Mouse (Mus musculus) left cerebral cortex, adult 11 months (tissue): ENCODE results near the gene Tenm1.

Experiments used
- DNase-seq: peaks from one replicate; pipeline ENCODE4 v3.0.0; 2022; ENCODE audit warnings: low spot score

The Tenm1 gene

DNA sequence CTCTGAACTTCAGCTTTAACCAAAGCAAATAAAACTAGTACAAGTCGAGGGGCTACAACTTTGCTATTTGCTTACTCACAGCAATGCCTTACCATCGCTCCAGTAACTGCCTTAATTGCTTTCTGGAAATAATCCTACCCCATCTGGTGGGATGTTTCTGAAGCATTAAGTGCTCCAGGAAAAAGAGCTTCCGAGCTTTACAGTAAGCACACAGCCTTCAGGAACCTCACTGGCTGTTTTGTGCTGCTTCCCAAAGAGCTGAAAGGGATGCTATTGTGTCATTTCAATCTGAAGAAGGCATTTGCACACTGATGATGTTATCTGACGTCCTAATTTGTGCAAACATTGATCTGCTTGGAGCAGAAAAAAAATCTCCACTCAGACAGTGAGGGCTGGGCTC, 647.4 kb downstream of the Tenm1 start:
- DNase-seq, result no peak

DNA sequence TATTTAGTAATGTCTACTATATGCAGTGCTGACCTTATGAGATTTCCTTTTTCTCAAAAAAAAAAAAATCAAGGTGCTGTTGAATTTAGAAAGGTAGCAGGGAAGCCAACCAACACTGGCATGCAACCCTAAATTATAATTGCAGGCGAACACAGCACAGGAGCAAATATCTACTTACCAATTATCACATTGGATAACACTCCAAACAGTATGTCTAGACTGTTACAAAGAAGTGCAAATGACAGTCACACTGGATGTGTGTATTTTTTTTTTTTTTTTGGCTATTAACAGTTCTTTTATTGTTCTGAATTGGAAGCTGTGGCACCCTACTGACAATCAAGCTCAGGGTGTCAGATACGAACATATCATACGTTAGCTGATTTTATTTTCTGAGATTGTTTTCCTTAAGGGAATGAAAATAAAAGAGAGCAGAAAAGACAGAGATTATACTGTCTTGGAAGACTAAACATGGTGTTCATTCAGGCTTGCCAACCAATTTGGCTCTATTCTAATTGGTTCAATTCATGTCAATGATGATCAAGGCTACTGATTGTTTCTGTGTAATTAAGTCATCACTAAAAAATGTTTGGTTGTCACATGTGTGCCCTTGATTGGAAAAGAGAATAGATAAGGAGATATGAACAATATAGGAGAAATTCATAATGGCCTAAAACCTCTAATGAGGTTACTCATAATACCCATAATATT, 710.7 kb downstream of the Tenm1 start:
- no peak for DNase-seq

DNA sequence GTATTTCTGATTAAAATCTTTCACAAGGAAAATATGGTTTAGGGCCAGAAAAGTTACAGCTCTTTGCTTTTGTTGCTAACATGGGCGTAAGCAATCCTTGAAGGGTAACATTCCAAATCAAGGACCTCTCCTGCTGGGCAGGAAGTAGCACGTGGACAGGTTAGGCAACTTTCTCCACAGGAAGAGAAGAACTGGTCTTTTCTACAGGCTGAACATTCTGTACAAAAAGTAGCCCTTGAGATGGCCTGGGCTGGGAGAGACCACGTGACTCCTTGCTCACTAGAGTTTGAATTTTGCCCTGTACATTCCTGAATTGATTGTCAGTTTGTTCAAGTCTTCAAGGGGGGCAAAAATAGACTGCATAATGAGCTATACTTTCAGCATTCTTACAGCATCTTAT, 728.6 kb downstream of the Tenm1 start:
- no peak for DNase-seq

DNA sequence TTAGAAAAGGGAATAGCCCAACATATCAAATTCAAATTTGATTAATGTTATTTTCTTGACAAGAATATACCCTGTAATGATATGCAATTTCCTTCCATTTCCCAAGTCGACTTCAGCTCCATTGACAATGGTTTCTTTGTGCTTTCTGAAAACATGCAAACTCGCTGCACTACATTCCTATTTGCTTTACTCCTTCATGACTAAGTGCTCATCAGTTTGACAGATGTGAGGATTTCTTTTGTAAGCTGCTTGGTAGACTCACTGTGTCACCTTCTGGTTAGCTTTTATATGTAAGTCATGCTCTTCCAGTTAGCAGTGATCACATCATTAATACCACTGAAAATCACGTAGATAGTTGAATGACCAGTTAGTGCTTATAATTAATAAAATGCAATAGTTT, 781.8 kb downstream of the Tenm1 start:
- no peak for DNase-seq

DNA sequence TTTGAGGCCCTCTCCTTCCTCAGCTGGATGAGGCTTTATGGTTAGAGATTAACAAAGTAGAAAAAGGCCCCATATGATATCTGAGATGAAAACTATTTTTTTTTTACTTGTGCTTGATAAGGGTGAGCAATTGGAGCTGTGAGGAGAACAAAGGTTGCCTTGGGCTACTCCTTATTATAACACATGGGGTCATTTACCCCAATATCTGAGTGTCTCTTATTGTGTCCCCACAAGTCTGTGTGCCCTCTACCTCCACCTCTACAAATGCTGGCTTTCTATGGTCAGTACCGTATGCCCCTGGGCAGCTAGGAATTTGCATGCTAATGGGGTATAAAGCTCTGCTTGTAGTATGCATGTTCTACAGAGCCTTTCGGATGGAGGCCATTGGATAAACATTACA, 848.4 kb downstream of the Tenm1 start:
- DNase-seq, result no peak

DNA sequence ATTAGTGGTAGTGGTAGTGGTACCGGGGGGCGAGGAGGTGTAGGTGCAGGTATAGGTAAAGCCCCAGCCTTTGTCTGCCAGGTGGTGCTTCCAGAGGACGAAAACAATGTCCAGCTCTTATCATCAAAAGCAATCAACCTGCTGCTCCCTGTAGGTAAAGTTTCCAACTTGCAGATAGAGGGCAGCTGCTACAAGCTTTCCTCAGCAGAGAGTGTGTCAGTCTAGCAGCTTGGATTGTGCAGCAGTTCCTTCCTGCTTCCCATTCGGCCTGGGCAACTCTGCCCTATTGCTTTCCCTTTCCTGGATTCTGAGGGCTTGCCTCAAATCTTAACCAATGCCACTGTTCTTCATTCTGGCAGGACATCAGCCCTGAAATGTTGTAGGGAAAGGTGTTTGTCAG, 870.2 kb downstream of the Tenm1 start:
- no peak for DNase-seq

DNA sequence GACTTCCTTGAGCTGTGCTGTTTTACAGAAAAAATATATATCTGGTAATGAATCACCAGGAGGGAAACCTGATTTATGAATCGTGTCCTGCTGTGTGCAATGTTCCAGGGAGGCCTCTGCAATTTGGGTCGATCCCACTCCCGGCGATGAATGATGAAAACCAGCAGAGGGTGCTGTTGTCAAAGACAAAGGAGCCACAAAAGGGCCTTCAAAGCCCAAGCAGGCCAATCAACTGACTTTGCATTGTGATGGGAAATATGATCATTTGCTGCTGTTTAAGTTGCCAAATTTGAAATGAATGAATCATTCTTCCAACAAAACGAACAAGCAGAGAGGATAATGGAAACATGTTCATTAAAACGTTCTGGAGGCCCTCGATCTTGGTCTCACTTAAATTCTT, 871.6 kb downstream of the Tenm1 start:
- peak; percentile 6 for DNase-seq

DNA sequence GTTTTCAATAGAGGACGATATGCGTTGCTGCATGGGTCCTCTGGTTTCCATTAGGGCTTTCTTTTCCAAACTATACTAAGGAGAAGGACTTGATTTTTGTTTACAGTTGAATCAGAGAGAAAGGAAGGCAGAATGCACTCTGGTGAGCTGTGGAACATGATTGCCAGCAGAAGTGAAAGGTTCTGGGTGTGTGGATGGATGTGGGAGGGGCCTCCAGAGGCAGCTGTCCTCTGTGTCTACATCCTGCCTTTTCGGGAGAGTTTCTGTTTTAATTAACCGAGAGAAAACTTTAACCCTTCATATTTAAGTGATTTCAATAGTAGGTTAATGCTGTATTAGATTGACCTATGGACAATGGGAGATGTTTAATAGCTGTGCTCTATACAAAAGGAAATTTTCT, 880.4 kb downstream of the Tenm1 start:
- DNase-seq, result no peak

DNA sequence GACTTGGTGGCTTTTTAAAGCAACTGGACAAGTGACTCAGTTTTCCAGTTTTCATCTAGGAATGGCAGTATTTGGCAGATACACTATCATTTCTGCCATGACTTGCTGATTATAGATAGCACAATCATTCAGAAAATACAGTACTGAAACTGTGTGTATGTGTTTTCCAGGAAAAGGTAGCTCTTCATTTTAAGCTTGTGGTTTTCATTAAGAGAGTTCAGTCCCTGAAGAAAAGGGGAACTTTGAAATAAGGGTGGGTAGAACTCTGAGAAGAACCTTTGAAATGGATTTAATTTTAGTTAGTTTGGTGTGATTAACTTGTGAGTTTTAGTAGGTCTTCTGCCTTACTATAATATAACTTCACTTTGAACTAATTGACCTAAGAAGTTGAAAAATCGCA, 883.9 kb downstream of the Tenm1 start:
- no peak for DNase-seq

DNA sequence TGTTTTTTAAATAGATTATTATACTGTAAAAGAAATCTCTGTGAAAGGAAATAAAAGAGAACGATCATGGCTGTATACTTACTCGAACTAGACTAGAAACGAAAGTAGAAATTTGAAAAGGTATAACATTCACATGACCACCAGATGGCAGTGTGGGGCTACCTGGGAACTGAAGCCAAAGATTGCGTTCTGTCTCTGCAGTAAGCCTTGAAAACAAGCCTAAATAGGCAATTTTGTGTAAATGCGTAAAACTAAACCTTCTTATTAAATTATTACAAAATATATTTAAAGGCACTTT, 888.2 kb downstream of the Tenm1 start:
- peak; percentile 24 for DNase-seq

DNA sequence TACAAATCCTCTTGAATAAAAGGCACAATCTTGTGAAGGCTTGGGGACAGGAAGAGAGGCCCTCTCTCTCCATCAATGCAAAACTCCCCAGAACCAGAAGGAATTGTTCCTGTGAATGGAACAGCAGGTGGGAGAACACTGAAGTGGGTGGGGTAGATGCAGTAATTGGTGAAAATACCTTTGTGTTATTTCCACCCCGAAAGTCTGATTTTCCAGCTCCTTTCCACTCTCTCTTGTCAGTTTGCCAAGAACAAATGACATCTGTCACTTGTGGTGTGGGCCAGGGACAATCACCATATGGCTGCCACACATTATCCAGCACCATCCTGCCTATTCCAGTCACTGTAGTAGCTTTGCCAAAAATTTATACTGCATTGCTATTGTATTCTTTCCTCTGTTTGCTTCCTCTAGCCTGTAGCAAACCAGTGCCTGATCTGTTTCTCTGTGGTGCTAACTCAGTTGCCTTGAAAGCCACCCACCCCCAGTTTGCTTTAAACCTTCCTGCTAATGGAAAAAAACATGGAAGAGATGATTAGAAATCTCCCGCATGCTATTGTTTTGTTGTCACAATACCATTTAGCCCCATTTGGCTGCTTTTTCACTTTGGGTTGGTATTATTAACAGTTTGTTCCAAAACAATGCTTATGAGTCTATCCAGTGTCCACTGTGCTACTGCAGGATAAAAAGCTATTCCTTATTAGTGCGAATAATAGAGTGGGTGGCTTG, 888.7 kb downstream of the Tenm1 start:
- no peak for DNase-seq

DNA sequence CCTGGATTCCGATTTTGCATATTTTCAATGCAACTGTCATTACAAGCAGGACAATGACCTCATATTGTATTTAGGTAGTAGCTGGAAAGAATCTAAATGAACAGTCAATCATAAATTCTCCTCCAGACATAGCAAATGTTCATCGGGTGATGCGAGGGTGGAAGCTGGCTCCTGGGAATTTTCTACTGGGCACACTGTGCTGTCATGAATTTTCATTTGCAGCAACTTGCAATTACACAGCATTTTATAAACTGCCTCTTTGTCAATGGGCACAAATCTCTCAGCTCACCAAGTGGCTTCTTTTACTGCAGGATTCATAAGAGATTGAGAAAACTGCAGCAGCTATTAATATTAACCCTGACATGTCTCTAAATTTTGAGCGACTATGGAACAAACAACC, 898.2 kb downstream of the Tenm1 start:
- no peak for DNase-seq

DNA sequence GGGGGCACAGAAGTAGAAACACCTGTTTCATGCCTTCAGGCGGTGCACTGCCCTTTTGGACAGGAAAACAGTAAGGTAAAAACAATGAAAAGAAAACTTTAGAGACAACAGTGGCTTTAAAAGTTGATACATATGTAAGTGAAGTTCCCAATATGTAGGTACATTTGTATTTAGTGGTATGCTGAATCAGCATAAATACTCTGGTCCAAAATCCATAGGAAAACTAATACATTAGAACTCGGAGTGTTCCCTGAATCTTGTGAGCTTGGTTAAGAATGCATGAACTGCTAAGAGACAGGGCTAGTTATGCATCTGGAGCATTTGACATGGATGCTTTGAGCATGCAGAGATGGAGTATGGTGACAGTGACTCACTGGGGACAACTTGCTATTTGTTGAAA, 906.1 kb downstream of the Tenm1 start:
- DNase-seq, result no peak

DNA sequence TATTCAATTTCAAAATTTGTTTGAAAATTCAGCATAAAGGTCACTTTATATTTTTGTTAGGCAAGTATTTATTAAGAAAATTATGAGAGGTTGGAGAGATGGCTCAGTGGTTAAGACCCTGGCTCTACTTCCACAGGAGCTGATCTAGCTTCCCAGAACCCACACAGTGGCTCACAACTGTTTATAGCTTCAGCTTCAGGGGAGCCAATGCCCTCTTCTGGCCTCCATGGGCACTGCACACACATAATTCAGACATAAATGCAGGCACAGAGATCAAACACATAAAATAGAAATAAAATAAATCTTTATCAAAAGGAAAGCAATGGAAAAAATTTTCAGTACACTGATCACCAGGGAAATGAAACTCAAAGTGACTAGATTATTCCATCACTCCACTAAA, 916.4 kb downstream of the Tenm1 start:
- DNase-seq, result no peak

DNA sequence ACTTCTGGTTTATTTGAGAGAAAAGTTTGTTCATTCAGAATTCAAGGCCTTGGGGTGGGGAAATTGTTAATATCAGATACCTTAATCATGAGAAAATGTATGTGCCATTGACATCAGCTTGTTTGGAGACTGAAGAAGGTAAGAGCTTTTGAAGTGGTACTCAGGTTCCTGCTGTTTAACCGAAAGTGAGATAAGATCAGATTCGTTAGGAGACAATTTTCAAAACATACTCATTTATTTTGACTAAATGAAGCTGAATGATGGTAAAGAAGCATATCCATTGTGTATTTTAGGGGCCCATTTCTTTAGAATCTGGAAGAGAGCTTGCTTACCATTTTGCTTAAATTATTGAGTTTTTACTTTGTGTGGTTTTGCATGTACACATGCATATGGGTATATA, 917.8 kb downstream of the Tenm1 start:
- DNase-seq, result no peak

DNA sequence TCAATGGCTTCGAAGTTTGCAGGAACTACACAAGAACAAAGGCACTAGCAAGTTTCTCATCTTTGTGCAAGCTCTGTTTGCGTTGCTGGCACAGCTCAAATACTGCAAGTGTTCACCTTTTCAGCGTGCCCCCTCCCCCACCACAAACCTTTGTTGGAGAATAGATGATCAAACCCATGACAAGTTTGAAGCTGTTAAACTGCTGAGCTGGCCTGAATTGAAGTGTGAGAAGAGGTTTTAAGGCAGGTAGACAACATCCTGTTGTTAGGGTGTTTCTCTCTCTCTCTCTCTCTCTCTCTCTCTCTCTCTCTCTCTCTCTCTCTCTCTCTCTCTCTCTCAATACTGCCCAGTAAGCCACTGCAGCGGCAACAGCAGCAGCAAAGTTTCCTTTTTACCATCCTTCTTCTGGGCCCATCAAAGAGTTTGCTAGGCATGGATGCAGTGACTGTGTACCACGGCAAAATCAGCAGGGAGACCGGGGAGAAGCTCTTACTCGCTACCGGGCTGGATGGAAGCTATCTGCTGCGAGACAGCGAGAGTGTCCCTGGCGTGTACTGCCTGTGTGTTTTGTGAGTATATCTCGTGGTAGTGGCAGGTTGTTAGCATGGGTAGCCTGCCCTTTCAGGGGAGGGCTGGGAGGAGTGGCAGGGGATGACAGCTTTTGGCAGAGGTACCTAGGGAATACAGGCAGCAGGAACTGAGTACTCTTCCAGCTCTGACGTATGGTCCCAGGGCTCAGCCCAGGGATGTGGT, 926.5 kb downstream of the Tenm1 start, which contains the start of gene Sh2d1a:
Gene Sh2d1a, plus strand, starts transcription at position 163 of the 753 bp plus-strand sequence.
- DNase-seq, result no peak

DNA sequence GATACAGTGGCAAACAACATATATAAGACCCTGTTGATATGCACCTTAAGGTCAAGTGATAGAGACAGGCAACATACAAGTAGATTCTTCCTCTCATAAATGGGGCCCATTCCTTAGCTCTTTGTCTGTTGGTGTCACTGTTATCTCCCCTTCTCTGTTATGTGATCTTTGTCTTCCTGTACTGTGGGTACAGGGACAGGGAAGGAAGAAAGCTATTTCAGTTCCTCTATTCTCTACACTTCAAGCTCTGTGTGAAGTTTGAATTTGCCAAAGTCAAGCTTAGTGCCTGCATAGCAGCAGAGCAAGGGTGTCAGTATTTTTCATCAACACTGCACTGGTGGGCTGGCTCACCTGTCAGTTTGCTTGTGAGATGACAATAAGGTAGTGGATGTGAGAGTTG, 928.4 kb downstream of the Tenm1 start:
- DNase-seq, result peak; percentile 1

DNA sequence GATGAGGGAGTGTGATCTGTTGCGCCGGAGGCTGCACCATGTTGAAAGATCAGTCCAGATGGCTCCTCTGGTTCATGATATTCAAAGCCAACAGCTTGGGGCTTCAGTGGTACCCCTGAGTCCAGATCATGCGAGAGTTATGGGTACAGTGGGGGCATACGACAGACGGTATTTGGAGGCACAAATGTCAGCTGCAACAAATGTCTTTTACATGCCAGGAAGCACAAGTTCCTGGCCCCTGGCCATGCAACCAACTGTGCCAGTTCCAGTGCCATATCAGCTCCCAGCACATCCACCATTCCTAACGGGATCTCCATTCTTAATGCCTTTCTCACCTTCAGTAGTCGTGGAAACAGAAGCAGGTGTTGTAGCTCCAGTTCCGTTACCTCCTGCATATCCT, 938.6 kb downstream of the Tenm1 start:
- DNase-seq, result no peak

DNA sequence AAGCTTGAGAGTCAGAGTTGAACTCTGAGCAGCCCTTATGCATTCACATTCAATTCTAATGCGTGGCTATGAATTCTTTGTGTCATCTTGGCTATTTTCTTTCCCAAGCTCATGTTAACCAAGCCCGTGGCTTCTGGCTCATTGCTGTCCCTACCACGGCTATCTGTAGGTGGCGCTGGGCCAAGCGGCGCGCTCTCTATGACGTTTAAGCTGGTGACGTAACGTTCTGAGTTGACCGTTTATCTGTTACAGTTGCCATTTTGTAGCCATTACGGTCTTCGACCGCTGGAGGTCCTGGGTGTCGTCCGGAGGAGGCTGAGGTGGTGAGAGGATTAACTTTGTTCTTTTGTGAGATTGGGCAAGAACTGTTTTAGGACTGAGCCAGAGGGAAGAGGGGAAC, 939.5 kb downstream of the Tenm1 start, which contains the start of gene Tex13c2:
Gene Tex13c2, plus strand, starts transcription at position 246 of the 400 bp plus-strand sequence.
- no peak for DNase-seq
